Mouse (Mus musculus): ENCODE data around the gene Agtpbp1. TPM values are rescaled to one million over a fixed set of nuclear protein-coding genes. Genes with fewer than 3 reads are reported as not detected.
A peak's percentile ranks its signal among the peaks of the same experiment; 100 is the strongest.

The Agtpbp1 gene
- polyA plus RNA-seq, 1 experiment from 2014 or later, result 21.3 TPM

DNA sequence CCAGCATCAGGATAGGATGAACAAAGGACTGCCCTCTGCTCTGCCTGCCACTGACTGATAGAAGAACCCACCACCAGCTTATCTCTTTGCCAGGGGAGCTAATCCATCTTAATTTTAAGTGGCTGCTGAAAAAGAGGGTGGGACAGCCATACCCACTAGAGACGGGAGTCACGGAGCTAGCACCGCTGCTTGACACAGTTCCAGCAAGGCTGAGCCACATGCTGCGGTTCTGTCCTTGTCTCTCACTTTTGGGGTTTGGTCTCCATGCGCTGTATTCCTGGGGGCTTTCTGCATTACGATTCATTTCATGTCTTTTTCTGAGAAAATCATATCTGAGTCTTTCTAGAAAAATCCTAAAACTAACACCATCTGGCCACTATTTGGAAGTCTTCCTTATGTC lies 13.9 kb downstream of the Agtpbp1 start:
- Histone ChIP-seq H3K4me1 (no peaks in the 10 kb centered on the region), H3K4me2 (replicated peaks) (no peak overlapping the region), H3K36me3 (no peaks in the 10 kb centered on the region), H3K9ac (no peak overlapping the region), H3K27ac (no peak overlapping the region), H3K4me3 (no peak overlapping the region), H3K27me3 (no peaks in the 10 kb centered on the region), H3K9me3 (no peaks in the 10 kb centered on the region)
- no peak for ATAC-seq (ENCODE audit: insufficient number of reproducible peaks, insufficient read depth, low FRiP score, low TSS enrichment)
- 90% methylated on average over 6 of the region's 6 CpGs for WGBS

DNA sequence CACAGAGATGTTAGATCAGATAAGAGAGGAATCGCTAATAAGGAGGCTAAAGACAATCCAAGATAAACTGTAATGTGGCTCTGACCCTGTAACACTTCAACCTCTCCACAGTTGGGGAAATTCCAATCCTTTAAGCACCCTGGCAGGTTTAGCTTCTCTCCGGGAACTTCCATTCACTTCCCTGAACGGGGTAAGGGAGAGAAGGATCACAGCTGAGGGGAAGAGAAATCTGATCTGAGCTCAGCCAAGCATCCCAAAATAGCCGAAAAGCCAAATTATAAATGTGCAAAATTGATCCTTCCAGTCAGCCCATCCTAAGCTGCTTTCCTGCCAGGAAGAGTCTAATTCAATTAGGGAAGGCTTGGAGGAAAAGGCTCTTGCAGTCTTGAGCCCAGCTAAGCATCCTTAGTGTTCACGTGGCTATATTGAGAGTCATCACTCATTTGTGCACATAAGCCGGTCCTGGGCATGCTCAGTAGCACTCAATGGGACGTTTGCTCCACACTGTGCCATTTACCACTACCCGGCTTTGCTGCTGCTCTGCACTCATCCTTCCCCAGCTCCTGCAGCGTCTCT lies 19.0 kb downstream of the Agtpbp1 start:
- no peak for ATAC-seq (ENCODE audit: insufficient number of reproducible peaks, insufficient read depth, low FRiP score, low TSS enrichment)
- Histone ChIP-seq H3K4me2 (replicated peaks) (no peak overlapping the region), H3K4me3 (no peak overlapping the region), H3K27me3 (no peaks in the 10 kb centered on the region), H3K36me3 (no peaks in the 10 kb centered on the region), H3K9ac (no peak overlapping the region), H3K27ac (no peak overlapping the region), H3K9me3 (no peaks in the 10 kb centered on the region), H3K4me1 (no peaks in the 10 kb centered on the region)
- 64% methylated on average over 9 of the region's 9 CpGs for WGBS

DNA sequence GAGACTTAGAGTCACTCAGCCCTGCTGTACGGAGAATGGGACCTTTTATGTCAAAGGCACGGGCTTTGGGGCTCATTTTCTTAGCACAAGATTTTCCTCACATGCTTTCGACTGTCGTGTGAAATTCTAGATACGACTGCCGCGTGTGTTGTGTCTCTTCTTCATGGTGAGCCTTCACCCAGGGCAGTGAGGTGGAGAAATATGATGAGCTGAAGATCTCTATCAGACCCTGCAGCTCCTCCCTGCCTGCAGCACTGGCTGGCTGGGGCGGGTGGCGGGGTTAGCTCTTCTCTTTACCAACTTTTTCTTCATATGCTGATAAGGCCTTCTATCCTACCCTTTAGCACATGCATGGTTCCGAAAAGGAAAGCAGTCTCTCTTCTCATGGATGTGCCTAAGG lies 20.1 kb downstream of the Agtpbp1 start:
- H3K27me3 ChIP-seq, result no peaks in the 10 kb centered on the region
- H3K4me1 ChIP-seq, result no peaks in the 10 kb centered on the region
- H3K27ac ChIP-seq, result no peak overlapping the region
- no peaks in the 10 kb centered on the region for H3K36me3 ChIP-seq
- no peak overlapping the region for H3K9ac ChIP-seq
- WGBS, result 75% methylated on average over 10 of the region's 10 CpGs
- ATAC-seq (ENCODE audit: insufficient number of reproducible peaks, insufficient read depth, low FRiP score, low TSS enrichment), result no peak
- no peak overlapping the region for H3K4me3 ChIP-seq
- H3K4me2 ChIP-seq (replicated peaks), result no peak overlapping the region
- H3K9me3 ChIP-seq, result no peaks in the 10 kb centered on the region

DNA sequence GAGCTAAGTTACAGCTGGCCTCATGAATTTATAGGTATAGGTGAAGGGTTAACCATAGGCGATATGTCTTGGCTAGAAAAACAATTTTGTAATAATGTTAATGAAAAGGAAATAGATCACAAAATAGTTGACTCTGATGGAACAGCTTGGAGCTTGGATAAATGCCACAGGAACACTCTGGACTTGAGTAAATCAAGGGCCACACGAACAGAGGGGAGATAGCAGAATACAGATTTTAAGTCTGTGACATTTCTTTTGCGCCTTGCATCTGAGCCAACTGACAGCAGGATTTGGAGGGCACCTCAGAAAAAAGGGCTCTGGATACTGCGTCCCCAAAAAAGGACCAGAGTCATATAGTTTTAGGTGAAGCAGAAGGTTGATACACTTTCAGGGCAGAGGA lies 20.5 kb downstream of the Agtpbp1 start:
- Histone ChIP-seq H3K27me3 (no peaks in the 10 kb centered on the region), H3K9ac (no peak overlapping the region), H3K4me2 (replicated peaks) (no peak overlapping the region), H3K27ac (no peak overlapping the region), H3K36me3 (no peaks in the 10 kb centered on the region), H3K4me3 (no peak overlapping the region), H3K9me3 (no peaks in the 10 kb centered on the region), H3K4me1 (no peaks in the 10 kb centered on the region)
- ATAC-seq (ENCODE audit: insufficient number of reproducible peaks, insufficient read depth, low FRiP score, low TSS enrichment), result no peak
- 91% methylated on average over 4 of the region's 4 CpGs for WGBS

DNA sequence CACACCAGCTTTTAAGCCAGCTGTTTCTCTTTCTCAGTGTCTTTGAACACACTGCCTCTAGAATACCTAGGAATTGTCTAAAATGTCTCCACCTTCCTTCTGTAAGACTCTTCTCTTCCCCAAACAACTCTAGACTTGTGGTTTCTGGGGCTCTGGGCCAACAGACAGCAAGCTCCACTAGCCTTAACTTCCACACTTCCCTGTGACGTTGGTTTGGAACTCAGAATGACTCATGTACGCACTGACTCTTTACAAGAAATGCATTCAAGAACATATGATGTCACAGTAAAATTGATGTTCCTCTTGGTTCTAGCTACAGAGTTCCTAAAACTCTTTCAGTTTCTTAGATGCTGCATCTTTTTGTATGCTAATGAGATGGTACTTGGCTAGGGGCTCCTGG lies 22.6 kb downstream of the Agtpbp1 start:
- ATAC-seq (ENCODE audit: insufficient number of reproducible peaks, insufficient read depth, low FRiP score, low TSS enrichment), result no peak
- WGBS, result 88% methylated on average over 2 of the region's 2 CpGs

DNA sequence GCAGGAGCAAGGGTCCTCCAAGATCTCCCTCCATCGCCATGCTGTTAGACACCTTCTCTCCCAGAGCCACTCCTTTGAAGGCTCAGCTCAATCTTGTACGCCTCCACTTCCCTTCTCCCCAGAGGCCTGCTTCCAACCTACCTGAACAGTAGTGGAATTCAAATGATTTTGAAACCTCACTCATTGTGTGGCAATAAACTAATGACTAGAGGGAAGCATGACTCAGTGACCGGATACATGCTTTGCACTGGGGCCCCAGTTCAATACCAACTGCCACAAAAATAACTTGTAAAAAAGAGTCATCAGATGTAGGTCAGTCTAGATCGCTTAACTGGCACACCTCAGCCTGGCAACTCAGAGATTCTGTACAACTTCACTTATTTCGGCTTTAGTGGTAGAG lies 26.3 kb downstream of the Agtpbp1 start:
- 91% methylated on average over 5 of the region's 5 CpGs for WGBS
- H3K27ac ChIP-seq, result no peak overlapping the region

More for the DNA sequence above, 22.6 kb downstream of the Agtpbp1 start:
- H3K9ac ChIP-seq, result no peak overlapping the region
- no peaks in the 10 kb centered on the region for H3K4me1 ChIP-seq
- H3K9me3 ChIP-seq, result no peaks in the 10 kb centered on the region
- no peaks in the 10 kb centered on the region for H3K36me3 ChIP-seq
- H3K27me3 ChIP-seq, result no peaks in the 10 kb centered on the region
- no peak overlapping the region for H3K4me2 ChIP-seq (replicated peaks)
- no peak overlapping the region for H3K27ac ChIP-seq
- H3K4me3 ChIP-seq, result no peak overlapping the region

DNA sequence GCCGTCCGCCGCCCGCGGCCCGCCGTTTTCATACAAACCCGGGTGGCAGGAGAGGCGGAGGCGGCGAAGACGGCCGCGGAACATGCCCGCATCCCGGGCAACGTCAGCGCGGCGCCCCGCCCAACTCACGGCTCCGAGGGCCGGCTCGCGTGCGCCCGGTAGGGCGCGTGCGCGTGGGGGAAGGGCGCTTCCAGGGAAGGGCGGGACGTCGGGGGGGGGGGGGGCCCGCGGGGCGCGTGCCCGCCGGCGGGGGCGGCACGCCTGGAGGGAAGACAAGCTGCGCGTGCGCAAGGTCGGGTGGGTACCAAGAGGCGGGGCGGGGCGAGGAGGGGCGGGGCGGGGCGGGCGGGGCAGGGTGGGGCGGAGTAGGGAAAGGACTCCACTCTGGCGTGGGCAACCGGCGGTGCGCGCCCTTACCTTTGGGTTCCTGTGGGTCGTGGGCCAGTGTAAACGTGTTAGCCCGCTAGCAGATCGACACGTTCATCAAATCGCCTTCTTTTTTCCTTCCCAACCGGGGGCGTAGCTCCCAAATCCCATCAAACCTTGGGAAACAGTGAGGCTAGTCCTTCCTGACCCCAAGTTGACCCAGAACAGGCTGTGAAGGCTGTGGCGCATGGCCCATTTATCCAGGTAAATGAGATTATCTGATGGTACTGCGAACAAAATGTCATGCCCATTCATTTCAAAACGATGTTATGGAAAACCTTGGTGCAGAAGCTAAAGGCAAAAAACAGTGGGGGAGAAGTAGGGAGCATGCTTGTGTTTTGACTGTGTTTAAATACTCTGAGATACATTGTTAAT lies 27.6 kb downstream of the Agtpbp1 start:
- ATAC-seq (ENCODE audit: insufficient number of reproducible peaks, insufficient read depth, low FRiP score, low TSS enrichment), result peak; percentile 81
- under 1% methylated on average over 24 of the region's 73 CpGs for WGBS

More for the DNA sequence above, 26.3 kb downstream of the Agtpbp1 start:
- Histone ChIP-seq H3K9me3 (no peaks in the 10 kb centered on the region), H3K4me1 (peaks cover 4% of the 10 kb centered on the region; the same call in 1 of the 2 replicates), H3K27me3 (no peaks in the 10 kb centered on the region), H3K36me3 (no peaks in the 10 kb centered on the region), H3K4me3 (no peak overlapping the region), H3K4me2 (replicated peaks) (no peak overlapping the region), H3K9ac (no peak overlapping the region)
- ATAC-seq (ENCODE audit: insufficient number of reproducible peaks, insufficient read depth, low FRiP score, low TSS enrichment), result no peak

DNA sequence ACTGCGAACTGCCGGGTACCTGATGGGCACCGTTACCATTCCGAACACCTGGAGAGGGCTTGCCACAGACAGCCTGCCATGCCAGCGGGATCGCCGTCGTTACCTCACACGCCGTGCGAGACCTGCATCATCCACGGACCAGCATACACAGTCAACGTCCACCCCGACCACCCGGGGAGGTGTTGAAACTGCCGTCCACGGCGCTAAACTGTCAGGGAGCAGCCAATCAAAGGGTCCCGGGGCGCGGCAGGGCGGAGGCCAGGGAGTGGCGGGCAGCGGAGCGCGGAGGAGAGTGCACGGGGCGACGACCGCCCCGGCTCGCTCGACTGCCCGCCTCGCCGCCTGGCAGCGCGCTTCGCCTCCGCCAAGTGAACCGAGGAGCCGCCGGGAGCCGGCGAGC lies 28.4 kb downstream of the Agtpbp1 start:
- no peaks in the 10 kb centered on the region for H3K9me3 ChIP-seq
- H3K36me3 ChIP-seq, result no peaks in the 10 kb centered on the region
- H3K9ac ChIP-seq, result peak overlapping the region; percentile 80
- H3K4me2 ChIP-seq (replicated peaks), result peak overlapping the region; percentile 95
- H3K27ac ChIP-seq, result peak overlapping the region; percentile 81
- under 1% methylated on average over 27 of the region's 45 CpGs for WGBS
- H3K4me1 ChIP-seq, result peaks cover 4% of the 10 kb centered on the region; the same call in 1 of the 2 replicates
- peak; percentile 76 for ATAC-seq (ENCODE audit: insufficient number of reproducible peaks, insufficient read depth, low FRiP score, low TSS enrichment)
- no peaks in the 10 kb centered on the region for H3K27me3 ChIP-seq
- peak overlapping the region; percentile 85 for H3K4me3 ChIP-seq

More for the DNA sequence above, 27.6 kb downstream of the Agtpbp1 start:
- peak overlapping the region; percentile 85 for H3K4me3 ChIP-seq
- peaks cover 4% of the 10 kb centered on the region; the same call in 1 of the 2 replicates for H3K4me1 ChIP-seq
- H3K4me2 ChIP-seq (replicated peaks), result peak overlapping the region; percentile 95
- peak overlapping the region; percentile 81 for H3K27ac ChIP-seq
- peak overlapping the region; percentile 80 for H3K9ac ChIP-seq
- H3K27me3 ChIP-seq, result no peaks in the 10 kb centered on the region
- H3K36me3 ChIP-seq, result no peaks in the 10 kb centered on the region
- H3K9me3 ChIP-seq, result no peaks in the 10 kb centered on the region

DNA sequence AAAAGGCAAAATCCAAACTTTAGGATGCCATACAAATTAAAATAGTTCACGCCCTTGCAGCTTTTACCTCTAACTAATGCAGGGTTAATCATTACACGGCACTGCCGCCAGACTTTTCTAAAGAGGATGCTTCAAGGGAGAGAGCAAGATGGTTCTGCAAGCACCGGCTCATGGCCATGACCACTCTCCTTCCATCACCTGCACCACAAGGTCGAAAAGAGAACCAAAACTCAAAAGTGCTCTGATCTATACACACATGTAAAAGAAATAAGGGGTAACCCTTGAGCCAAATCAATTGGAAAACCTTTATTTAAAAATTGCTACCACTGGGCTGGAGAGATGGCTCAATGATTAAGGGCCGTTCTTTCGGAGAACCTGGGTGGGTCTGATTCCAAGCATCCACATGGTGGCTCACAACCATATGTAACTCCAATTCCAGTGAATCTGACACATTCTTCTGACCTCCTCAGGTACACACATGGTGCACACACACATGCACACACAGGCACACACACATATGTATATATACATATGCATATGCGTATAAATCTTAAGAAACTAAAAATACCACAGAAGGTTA lies 29.3 kb downstream of the Agtpbp1 start:
- no peak overlapping the region for H3K27ac ChIP-seq
- H3K27me3 ChIP-seq, result no peaks in the 10 kb centered on the region
- no peak; the same call in 1 of the 2 replicates for ATAC-seq (ENCODE audit: insufficient number of reproducible peaks, insufficient read depth, low FRiP score, low TSS enrichment)
- peak overlapping the region; percentile 85; the same call in 1 of the 2 replicates for H3K4me3 ChIP-seq
- no peaks in the 10 kb centered on the region for H3K36me3 ChIP-seq
- 81% methylated on average over 8 of the region's 8 CpGs for WGBS
- H3K9me3 ChIP-seq, result no peaks in the 10 kb centered on the region
- H3K4me1 ChIP-seq, result peaks cover 4% of the 10 kb centered on the region; the same call in 1 of the 2 replicates
- peak overlapping the region; percentile 95 for H3K4me2 ChIP-seq (replicated peaks)
- H3K9ac ChIP-seq, result no peak overlapping the region

DNA sequence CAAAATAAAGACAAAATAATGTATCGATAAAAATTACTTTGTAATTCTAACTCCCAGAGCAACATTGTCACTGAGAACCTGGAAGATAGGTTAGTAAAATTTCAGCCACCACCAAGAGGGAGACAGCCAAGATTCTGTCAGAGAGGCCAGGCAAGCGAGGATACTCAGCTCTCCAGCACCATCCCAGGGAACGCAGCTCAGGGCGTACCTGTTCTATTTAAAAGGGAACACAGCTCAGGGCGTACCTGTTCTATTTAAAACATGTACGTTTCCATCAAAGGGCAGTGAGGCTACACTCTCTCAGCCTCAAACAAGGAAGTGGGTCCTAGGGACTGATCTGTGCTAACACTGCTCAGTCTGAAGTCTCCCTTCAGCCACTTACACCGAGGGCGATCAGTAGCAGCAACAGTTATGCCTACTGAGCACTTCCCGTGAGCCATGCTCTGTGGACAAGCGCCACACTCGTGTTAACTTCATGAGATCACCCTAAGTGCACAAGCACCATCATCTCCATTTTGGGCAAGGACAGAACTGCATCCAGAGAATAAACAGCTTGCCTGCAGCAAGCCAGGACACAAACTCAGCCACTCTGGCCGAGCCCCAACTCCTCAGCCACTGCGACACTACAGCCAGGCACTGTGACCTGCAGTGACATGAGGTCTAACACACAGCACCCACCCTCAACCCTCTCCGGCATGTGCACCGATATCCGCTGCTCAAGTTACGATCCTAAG lies 30.1 kb downstream of the Agtpbp1 start:
- H3K4me3 ChIP-seq, result no peak overlapping the region
- no peak for ATAC-seq (ENCODE audit: insufficient number of reproducible peaks, insufficient read depth, low FRiP score, low TSS enrichment)

DNA sequence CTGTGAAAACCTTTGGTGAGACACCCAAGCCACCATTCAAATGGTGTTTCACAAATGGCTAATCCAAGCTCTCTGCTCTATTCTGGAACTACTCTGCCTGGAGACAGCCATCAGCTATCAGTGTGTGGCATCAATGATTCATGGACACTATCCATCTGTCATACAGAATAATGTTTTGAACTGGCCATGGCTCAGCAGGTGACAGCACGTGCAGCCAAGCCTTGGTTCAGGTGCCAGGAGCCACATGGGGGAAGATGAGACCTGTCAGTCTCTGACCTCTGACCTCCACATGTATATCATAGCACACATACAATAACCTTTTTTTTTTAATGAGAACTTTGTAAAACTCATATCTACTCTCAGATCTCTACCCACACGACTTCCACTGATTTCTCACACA lies 32.3 kb downstream of the Agtpbp1 start:
- Histone ChIP-seq H3K9ac (no peak overlapping the region), H3K4me2 (replicated peaks) (no peak overlapping the region), H3K36me3 (no peaks in the 10 kb centered on the region), H3K4me3 (no peak overlapping the region), H3K27me3 (no peaks in the 10 kb centered on the region), H3K9me3 (no peaks in the 10 kb centered on the region), H3K27ac (no peak overlapping the region), H3K4me1 (peaks cover 4% of the 10 kb centered on the region)
- ATAC-seq (ENCODE audit: insufficient number of reproducible peaks, insufficient read depth, low FRiP score, low TSS enrichment), result no peak
- WGBS, result 75% methylated on average over 2 of the region's 2 CpGs

More for the DNA sequence above, 30.1 kb downstream of the Agtpbp1 start:
- Histone ChIP-seq H3K27ac (no peak overlapping the region), H3K9me3 (no peaks in the 10 kb centered on the region), H3K9ac (no peak overlapping the region), H3K36me3 (no peaks in the 10 kb centered on the region), H3K4me2 (replicated peaks) (0 out of 2 replicates have a peak overlapping the region, but pooled peaks have one; percentile 95), H3K27me3 (no peaks in the 10 kb centered on the region), H3K4me1 (peaks cover 4% of the 10 kb centered on the region; the same call in 1 of the 2 replicates)
- WGBS, result 74% methylated on average over 17 of the region's 17 CpGs

Measured in embryonic facial prominence, embryonic 12.5 days (tissue).